Mouse (Mus musculus) heart, adult 18-20 months (tissue): ENCODE measurements at regions not wholly inside any gene's neighbourhood (a gene's known extent, or its start where the extent isn't known, plus 50 kb on each side); places are given as distances from the start of the nearest gene placed in this dataset.

Source experiments
- DNase-seq, 2 experiments: peaks; one replicate each; pipeline ENCODE4 v3.0.0; 2021 to 2022; ENCODE audit warnings: mixed read lengths in 1 of 2

GRCm38 (mm10) chr6:145310601-145311000, 60.6 kb upstream of the Kras start:
- DNase-seq = no peak

- no peak for DNase-seq
These were observed 59.0 kb upstream of the Kras start for GRCm38 (mm10) chr6:145309025-145309424.

- DNase-seq = peak; percentile 7 to 59
These were observed 57.2 kb upstream of the Kras start for GRCm38 (mm10) chr6:145307237-145307636.

- DNase-seq = peak; percentile 20 to 57
These were observed 56.5 kb upstream of the Kras start for GRCm38 (mm10) chr6:145306331-145307124.

GRCm38 (mm10) chr6:145305669-145306068, 55.6 kb upstream of the Kras start:
- DNase-seq = no peak

GRCm38 (mm10) chr6:145303641-145304070, 53.6 kb upstream of the Kras start:
- DNase-seq = peak; percentile 45 to 52

GRCm38 (mm10) chr6:145302907-145303640, 53.0 kb upstream of the Kras start:
- DNase-seq = peak; percentile 12 to 13

- DNase-seq = peak in 1 of 2 experiments; percentile 6
These were observed 52.1 kb upstream of the Kras start for GRCm38 (mm10) chr6:145302105-145302504.

- no peak for DNase-seq
These were observed 50.3 kb upstream of the Kras start for GRCm38 (mm10) chr6:145300266-145300858.
